Mouse (Mus musculus): ENCODE data around the gene Ccdc8. TPM values are rescaled to one million over a fixed set of nuclear protein-coding genes. Genes with fewer than 3 reads are reported as not detected.

Gene Ccdc8
- total and polyA plus RNA-seq, 2 experiments from 2014 or later: 3.0 to 7.1 TPM

- Histone ChIP-seq H3K4me1 (ENCODE audit: insufficient read depth, low read length) (peaks cover 7% of the 10 kb centered on the region; the same call in 1 of the 2 replicates), H3K9me3 (ENCODE audit: low read length) (no peaks in the 10 kb centered on the region), H3K4me3 (ENCODE audit: low read length) (peak overlapping the region; percentile 38; the same call in 1 of the 2 replicates), H3K27me3 (ENCODE audit: insufficient read depth, low read length) (no peaks in the 10 kb centered on the region), H3K4me2 (ENCODE audit: low read depth, low read length) (peak overlapping the region; percentile 59; the same call in 1 of the 2 replicates), H3K9ac (replicated peaks; ENCODE audit: low read length) (peak overlapping the region; percentile 53; the same call in 1 of the 2 replicates), H3K36me3 (ENCODE audit: insufficient read depth, low read length) (no peaks in the 10 kb centered on the region), H3K27ac (0 out of 2 replicates have a peak overlapping the region, but pooled peaks have one; percentile 74)
- DNase-seq (ENCODE audit: low spot score) (no peak), ATAC-seq (no peak)
- 79% methylated on average over 4 of the region's 4 CpGs for WGBS
- no peak for TF ChIP-seq CTCF (IDR thresholded peaks at IDR 0.05; ENCODE audit: low read depth)
Observed at GRCm38 (mm10) chr7:16995345-16995744, 2.8 kb downstream of the Ccdc8 start.

- H3K27ac ChIP-seq: no peak overlapping the region
- H3K4me1 ChIP-seq (ENCODE audit: insufficient read depth, low read length): no peaks in the 10 kb centered on the region; the same call in 1 of the 2 replicates
- H3K9ac ChIP-seq (replicated peaks; ENCODE audit: low read length): no peak overlapping the region
- WGBS: 67% methylated on average over 4 of the region's 4 CpGs
- ATAC-seq: no peak
- no peak for DNase-seq (ENCODE audit: low spot score)
- no peaks in the 10 kb centered on the region for H3K27me3 ChIP-seq (ENCODE audit: insufficient read depth, low read length)
- no peaks in the 10 kb centered on the region for H3K36me3 ChIP-seq (ENCODE audit: insufficient read depth, low read length)
- TF ChIP-seq CTCF (IDR thresholded peaks at IDR 0.05; ENCODE audit: low read depth): no peak
- no peak overlapping the region for H3K4me2 ChIP-seq (ENCODE audit: low read depth, low read length)
- no peaks in the 10 kb centered on the region for H3K9me3 ChIP-seq (ENCODE audit: low read length)
- H3K4me3 ChIP-seq (ENCODE audit: low read length): no peak overlapping the region
Observed at GRCm38 (mm10) chr7:16999233-16999632, 6.7 kb downstream of the Ccdc8 start.

GRCm38 (mm10) chr7:16999650-17000049, 7.1 kb downstream of the Ccdc8 start:
- 20% methylated on average over 4 of the region's 4 CpGs for WGBS
- Histone ChIP-seq H3K4me1 (ENCODE audit: insufficient read depth, low read length) (no peaks in the 10 kb centered on the region; the same call in 1 of the 2 replicates), H3K27ac (no peak overlapping the region), H3K36me3 (ENCODE audit: insufficient read depth, low read length) (peaks cover 2% of the 10 kb centered on the region; the same call in 1 of the 2 replicates), H3K4me3 (ENCODE audit: low read length) (no peak overlapping the region), H3K4me2 (ENCODE audit: low read depth, low read length) (no peak overlapping the region), H3K9ac (replicated peaks; ENCODE audit: low read length) (no peak overlapping the region), H3K9me3 (ENCODE audit: low read length) (no peaks in the 10 kb centered on the region), H3K27me3 (ENCODE audit: insufficient read depth, low read length) (no peaks in the 10 kb centered on the region)
- ATAC-seq (peak; percentile 42), DNase-seq (ENCODE audit: low spot score) (peak; percentile 86)
- peak; percentile 100 for TF ChIP-seq CTCF (IDR thresholded peaks at IDR 0.05; ENCODE audit: low read depth)

DNA sequence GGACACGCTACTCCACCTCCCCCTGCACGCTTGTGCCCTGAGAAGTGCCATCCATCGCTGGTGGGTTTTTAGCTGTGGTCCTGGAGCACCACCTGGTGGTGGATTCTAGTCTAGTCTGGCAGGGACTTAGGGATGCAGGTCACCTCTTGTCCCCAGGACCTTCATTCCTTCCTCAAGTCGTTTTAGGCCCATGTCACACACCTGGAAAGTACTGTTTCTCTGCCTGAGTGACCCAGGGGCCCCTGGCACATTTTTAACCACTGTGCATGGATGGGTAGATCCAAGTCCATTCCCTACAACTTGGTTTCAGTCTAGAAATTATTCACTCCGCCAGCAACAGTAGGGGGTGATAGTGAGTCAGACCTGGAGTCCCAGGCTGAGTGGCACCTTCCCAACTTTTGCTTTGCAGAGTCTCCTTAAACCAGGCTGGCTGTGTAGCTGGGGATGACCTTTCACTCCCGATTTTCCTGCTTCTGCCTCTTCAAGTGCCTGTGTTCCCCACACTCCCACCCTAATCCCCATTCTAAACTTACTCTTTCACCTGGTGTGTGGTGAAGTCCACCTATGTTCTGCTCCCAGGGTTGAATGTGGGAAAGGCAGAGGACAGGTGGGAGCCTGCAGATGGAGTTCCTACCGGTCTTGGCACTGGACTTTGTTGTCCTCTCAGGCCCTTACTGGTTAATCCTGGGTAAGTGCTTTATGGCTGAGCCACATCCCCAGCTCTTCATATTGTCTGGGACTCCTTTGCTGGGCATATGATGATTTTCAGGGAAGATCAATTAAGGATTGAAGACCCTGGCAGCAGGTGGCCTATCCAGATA, 10.1 kb downstream of the Ccdc8 start:
- H3K9ac ChIP-seq (replicated peaks; ENCODE audit: low read length): no peak overlapping the region; the same call in 1 of the 2 replicates
- peak; percentile 81 for ATAC-seq
- no peaks in the 10 kb centered on the region for H3K9me3 ChIP-seq (ENCODE audit: low read length)
- peak; percentile 96 for TF ChIP-seq CTCF (IDR thresholded peaks at IDR 0.05; ENCODE audit: low read depth)
- 12% methylated on average over 7 of the region's 7 CpGs for WGBS
- no peaks in the 10 kb centered on the region for H3K4me1 ChIP-seq (ENCODE audit: insufficient read depth, low read length)
- no peaks in the 10 kb centered on the region for H3K27me3 ChIP-seq (ENCODE audit: insufficient read depth, low read length)
- H3K4me2 ChIP-seq (ENCODE audit: low read depth, low read length): no peak overlapping the region
- DNase-seq (ENCODE audit: low spot score): peak; percentile 91
- H3K27ac ChIP-seq: peak overlapping the region; percentile 45; the same call in 1 of the 2 replicates
- H3K4me3 ChIP-seq (ENCODE audit: low read length): no peak overlapping the region
- peaks cover 30% of the 10 kb centered on the region for H3K36me3 ChIP-seq (ENCODE audit: insufficient read depth, low read length)

GRCm38 (mm10) chr7:17003230-17003960, 10.9 kb downstream of the Ccdc8 start:
- Histone ChIP-seq H3K9ac (replicated peaks; ENCODE audit: low read length) (peak overlapping the region; percentile 3; the same call in 1 of the 2 replicates), H3K4me2 (ENCODE audit: low read depth, low read length) (no peak overlapping the region), H3K4me1 (ENCODE audit: insufficient read depth, low read length) (no peaks in the 10 kb centered on the region), H3K36me3 (ENCODE audit: insufficient read depth, low read length) (peaks cover 37% of the 10 kb centered on the region), H3K9me3 (ENCODE audit: low read length) (no peaks in the 10 kb centered on the region), H3K4me3 (ENCODE audit: low read length) (no peak overlapping the region), H3K27ac (peak overlapping the region; percentile 45; the same call in 1 of the 2 replicates), H3K27me3 (ENCODE audit: insufficient read depth, low read length) (no peaks in the 10 kb centered on the region)
- no peak for TF ChIP-seq CTCF (IDR thresholded peaks at IDR 0.05; ENCODE audit: low read depth)
- no peak for DNase-seq (ENCODE audit: low spot score)
- WGBS: 68% methylated on average over 7 of the region's 7 CpGs
- no peak for ATAC-seq

- no peak for TF ChIP-seq CTCF (IDR thresholded peaks at IDR 0.05; ENCODE audit: low read depth)
- 83% methylated on average over 7 of the region's 7 CpGs for WGBS
- Histone ChIP-seq H3K27ac (0 out of 2 replicates have a peak overlapping the region, but pooled peaks have one; percentile 0), H3K9me3 (ENCODE audit: low read length) (no peaks in the 10 kb centered on the region), H3K4me3 (ENCODE audit: low read length) (no peak overlapping the region), H3K4me2 (ENCODE audit: low read depth, low read length) (no peak overlapping the region), H3K27me3 (ENCODE audit: insufficient read depth, low read length) (no peaks in the 10 kb centered on the region), H3K9ac (replicated peaks; ENCODE audit: low read length) (no peak overlapping the region), H3K4me1 (ENCODE audit: insufficient read depth, low read length) (no peaks in the 10 kb centered on the region), H3K36me3 (ENCODE audit: insufficient read depth, low read length) (peaks cover 50% of the 10 kb centered on the region)
- DNase-seq (ENCODE audit: low spot score): no peak
- no peak for ATAC-seq
Observed at GRCm38 (mm10) chr7:17004716-17005115, 12.2 kb downstream of the Ccdc8 start.

Measured in hindbrain, postnatal 0 days (tissue).